Mouse (Mus musculus) hindbrain, embryonic 11.5 days (tissue): ENCODE results near the gene Isoc2a. TPM values are rescaled to one million over a fixed set of nuclear protein-coding genes. Genes with fewer than 3 reads are reported as not detected.

Source experiments
- ATAC-seq: fragments of 200-750 bp; cut with Nextera tagmentation; 2 replicates; pipeline ENCODE4 v1.8.0; 2017; ENCODE audit warnings: mild to moderate bottlenecking, moderate TSS enrichment, moderate library complexity; ENCODE audit not compliant: low FRiP score
- DNase-seq: peaks from one replicate; pipeline ENCODE4 v3.0.0-alpha.2; 2015; ENCODE audit warnings: low spot score
- H3K27ac ChIP-seq: fragments of 300-500 bp; sonication (generic); 2 replicates; pipeline ENCODE4 v1.5.1; 2014; ENCODE audit warnings: mild to moderate bottlenecking, low read depth, low read length
- H3K27me3 ChIP-seq: fragments of 300-500 bp; sonication (generic); 2 replicates; pipeline ENCODE4 v1.6.1; 2014; ENCODE audit warnings: mild to moderate bottlenecking, low read length, moderate library complexity, mixed read lengths; ENCODE audit not compliant: control insufficient read depth, insufficient read depth
- H3K36me3 ChIP-seq: fragments of 300-500 bp; sonication (generic); 2 replicates; pipeline ENCODE4 v1.6.1; 2014; ENCODE audit warnings: mild to moderate bottlenecking, low read length, moderate library complexity, mixed read lengths; ENCODE audit not compliant: control insufficient read depth, insufficient read depth
- H3K4me1 ChIP-seq: fragments of 300-500 bp; sonication (generic); replicated peaks from 2 replicates; pipeline ENCODE4 v1.6.1; 2014; ENCODE audit warnings: low read length, mixed read lengths; ENCODE audit not compliant: control insufficient read depth, insufficient read depth
- H3K4me2 ChIP-seq: fragments of 300-500 bp; sonication (generic); replicated peaks from 2 replicates; pipeline ENCODE4 v1.6.1; 2014; ENCODE audit warnings: mild to moderate bottlenecking, low read depth, low read length
- H3K4me3 ChIP-seq: fragments of 300-500 bp; sonication (generic); 2 replicates; pipeline ENCODE4 v1.5.1; 2014; ENCODE audit warnings: low read depth, low read length
- H3K9ac ChIP-seq: fragments of 300-500 bp; sonication (generic); 2 replicates; pipeline ENCODE4 v1.6.1; 2014; ENCODE audit warnings: low read depth, low read length
- H3K9me3 ChIP-seq: fragments of 300-500 bp; sonication (generic); 2 replicates; pipeline ENCODE4 v1.6.1; 2016; ENCODE audit warnings: low read length; ENCODE audit not compliant: control insufficient read depth
- WGBS: fragments of 180-500 bp; shearing (Covaris S2); extraction: QIAGEN DNeasy Blood & Tissue Kit; methylation state at CpG from one replicate; pipeline ENCODE4 v1.1.7; 2014; 5-methylcytosine and 5-hydroxymethylcytosine counted together
- polyA plus RNA-seq: library from polyadenylated mRNA; unstranded; fragments of >200 nt; fragmentation: Nextera tagmentation; extraction: Ambion mirVana; gene quantifications from 2 replicates; pipeline ENCODE4 v1.2.1, GENCODE M21; 2014

Gene Isoc2a
- polyA plus RNA-seq, 1 experiment from 2014 or later, result 1.1 TPM

DNA sequence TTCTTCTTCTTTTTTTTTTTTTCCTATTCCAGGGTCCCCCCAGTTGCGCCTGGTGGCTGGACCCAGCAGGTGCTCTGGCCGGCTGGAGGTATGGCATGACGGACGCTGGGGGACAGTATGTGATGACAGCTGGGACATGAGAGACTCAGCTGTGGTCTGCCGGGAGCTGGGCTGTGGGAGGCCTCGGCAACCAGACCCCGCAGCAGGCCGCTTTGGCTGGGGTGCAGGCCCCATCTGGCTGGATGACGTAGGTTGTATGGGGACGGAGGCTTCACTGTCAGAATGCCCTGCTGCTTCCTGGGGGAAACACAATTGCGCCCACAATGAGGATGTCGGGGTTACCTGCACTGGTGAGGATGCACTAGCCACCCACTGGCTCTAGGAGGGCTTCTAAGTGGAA, 56.1 kb downstream of the Isoc2a start:
- Histone ChIP-seq H3K9ac (no peak overlapping the region), H3K36me3 (no peaks in the 10 kb centered on the region), H3K27ac (no peak overlapping the region), H3K4me3 (no peak overlapping the region), H3K9me3 (0 out of 2 replicates have a peak, but pooled peaks cover 2% of the 10 kb centered on the region), H3K4me2 (no peak overlapping the region), H3K4me1 (no peaks in the 10 kb centered on the region), H3K27me3 (no peaks in the 10 kb centered on the region)
- 64% methylated on average over 12 of the region's 12 CpGs for WGBS
- DNase-seq (no peak), ATAC-seq (no peak)

GRCm38 (mm10) chr7:4934160-4934914, 57.4 kb downstream of the Isoc2a start:
- H3K4me2 ChIP-seq, result no peak overlapping the region
- ATAC-seq, result no peak
- no peak overlapping the region for H3K27ac ChIP-seq
- H3K4me1 ChIP-seq, result no peaks in the 10 kb centered on the region
- 85% methylated on average over 4 of the region's 4 CpGs for whole genome bisulfite sequencing
- H3K9ac ChIP-seq, result no peak overlapping the region
- 0 out of 2 replicates have a peak, but pooled peaks cover 2% of the 10 kb centered on the region for H3K9me3 ChIP-seq
- DNase-seq, result no peak
- no peaks in the 10 kb centered on the region for H3K27me3 ChIP-seq
- no peak overlapping the region for H3K4me3 ChIP-seq
- H3K36me3 ChIP-seq, result no peaks in the 10 kb centered on the region

GRCm38 (mm10) chr7:4936832-4937231, 59.9 kb downstream of the Isoc2a start:
- Histone ChIP-seq H3K4me3 (no peak overlapping the region), H3K4me2 (no peak overlapping the region), H3K4me1 (no peaks in the 10 kb centered on the region), H3K9me3 (0 out of 2 replicates have a peak, but pooled peaks cover 2% of the 10 kb centered on the region), H3K27me3 (no peaks in the 10 kb centered on the region), H3K9ac (no peak overlapping the region), H3K36me3 (no peaks in the 10 kb centered on the region), H3K27ac (no peak overlapping the region)
- DNase-seq (no peak), ATAC-seq (no peak)
- WGBS, result 76% methylated on average over 10 of the region's 10 CpGs

DNA sequence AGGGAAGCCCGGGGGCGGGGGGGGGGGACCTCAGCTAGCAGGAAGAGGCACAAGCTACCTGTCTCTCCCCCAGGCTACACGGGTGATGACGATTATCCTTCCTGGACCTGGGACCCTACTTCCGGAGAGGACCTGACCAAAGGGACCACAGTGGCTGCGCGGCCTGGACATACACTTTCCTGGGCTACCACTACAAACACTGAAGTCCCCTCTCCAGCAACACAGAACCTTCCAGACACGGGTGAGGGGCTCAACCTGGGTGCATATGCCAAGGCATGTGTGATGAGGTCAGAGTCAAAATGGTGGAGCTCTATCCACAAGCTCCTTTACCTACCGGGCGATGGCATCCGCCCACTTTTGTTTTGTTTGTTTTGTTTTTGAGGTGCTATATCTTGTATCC, 60.4 kb downstream of the Isoc2a start:
- Histone ChIP-seq H3K9ac (no peak overlapping the region), H3K9me3 (0 out of 2 replicates have a peak, but pooled peaks cover 2% of the 10 kb centered on the region), H3K27me3 (no peaks in the 10 kb centered on the region), H3K27ac (no peak overlapping the region), H3K4me2 (no peak overlapping the region), H3K4me3 (no peak overlapping the region), H3K4me1 (no peaks in the 10 kb centered on the region), H3K36me3 (no peaks in the 10 kb centered on the region)
- no peak for ATAC-seq
- WGBS, result 78% methylated on average over 11 of the region's 11 CpGs
- DNase-seq, result no peak

- H3K36me3 ChIP-seq, result no peaks in the 10 kb centered on the region
- H3K9me3 ChIP-seq, result 0 out of 2 replicates have a peak, but pooled peaks cover 2% of the 10 kb centered on the region
- peak; percentile 80 for DNase-seq
- no peaks in the 10 kb centered on the region for H3K27me3 ChIP-seq
- 36% methylated on average over 2 of the region's 2 CpGs for WGBS
- no peak overlapping the region for H3K4me2 ChIP-seq
- ATAC-seq, result no peak; the same call in 1 of the 2 replicates
- no peak overlapping the region for H3K27ac ChIP-seq
- H3K4me1 ChIP-seq, result no peaks in the 10 kb centered on the region
- no peak overlapping the region for H3K9ac ChIP-seq
- H3K4me3 ChIP-seq, result no peak overlapping the region
Measured at GRCm38 (mm10) chr7:4938456-4938855, 61.5 kb downstream of the Isoc2a start.

- Histone ChIP-seq H3K4me1 (no peaks in the 10 kb centered on the region), H3K9ac (no peak overlapping the region), H3K4me3 (no peak overlapping the region), H3K4me2 (no peak overlapping the region), H3K27ac (no peak overlapping the region), H3K36me3 (no peaks in the 10 kb centered on the region), H3K27me3 (no peaks in the 10 kb centered on the region), H3K9me3 (no peaks in the 10 kb centered on the region)
- no peak for ATAC-seq
- WGBS, result 23% methylated on average over 9 of the region's 9 CpGs
- DNase-seq, result peak; percentile 90
Measured at GRCm38 (mm10) chr7:4940068-4940479, 63.1 kb downstream of the Isoc2a start.

- Histone ChIP-seq H3K27me3 (no peaks in the 10 kb centered on the region), H3K4me2 (no peak overlapping the region), H3K36me3 (no peaks in the 10 kb centered on the region), H3K4me3 (no peak overlapping the region), H3K4me1 (no peaks in the 10 kb centered on the region), H3K9me3 (no peaks in the 10 kb centered on the region), H3K27ac (no peak overlapping the region), H3K9ac (no peak overlapping the region)
- ATAC-seq (no peak), DNase-seq (no peak)
- WGBS, result 59% methylated on average over 5 of the region's 5 CpGs
Measured at GRCm38 (mm10) chr7:4942673-4943072, 65.7 kb downstream of the Isoc2a start.

DNA sequence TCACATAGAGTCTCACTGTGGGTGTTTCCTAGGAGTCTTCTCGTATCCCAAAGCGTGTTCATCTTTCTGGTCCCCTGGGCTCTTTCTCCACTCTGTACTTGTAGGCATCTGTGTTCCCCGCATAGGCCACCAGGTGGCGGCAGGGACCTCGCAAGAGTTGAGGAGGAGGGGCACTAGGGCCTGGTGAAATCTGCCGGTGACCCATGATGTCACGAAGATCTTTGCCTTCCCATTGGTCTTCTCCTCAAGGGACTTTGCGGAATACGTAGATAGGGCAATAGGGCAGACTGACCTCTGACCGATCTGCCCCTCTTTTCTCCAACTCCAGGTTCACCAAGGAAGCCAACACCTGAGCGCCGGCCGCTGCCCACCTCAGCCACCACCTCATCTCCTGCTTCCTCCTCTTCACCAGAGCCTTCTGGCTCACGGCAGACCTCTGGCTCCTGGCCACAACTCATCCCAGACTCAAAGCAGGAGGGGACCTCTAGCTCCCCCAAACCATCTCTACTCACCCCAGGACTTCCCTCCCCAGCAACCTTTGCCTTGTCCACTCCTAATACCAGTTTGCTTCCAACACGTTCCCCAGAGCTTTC, 66.4 kb downstream of the Isoc2a start:
- no peak overlapping the region for H3K9ac ChIP-seq
- no peaks in the 10 kb centered on the region for H3K9me3 ChIP-seq
- peak; percentile 80 for ATAC-seq
- no peaks in the 10 kb centered on the region for H3K36me3 ChIP-seq
- H3K4me1 ChIP-seq, result no peaks in the 10 kb centered on the region
- DNase-seq, result peak; percentile 92
- peak overlapping the region; percentile 33 for H3K4me2 ChIP-seq
- no peaks in the 10 kb centered on the region for H3K27me3 ChIP-seq
- H3K4me3 ChIP-seq, result peak overlapping the region; percentile 20; the same call in 1 of the 2 replicates
- WGBS, result 18% methylated on average over 15 of the region's 15 CpGs
- no peak overlapping the region for H3K27ac ChIP-seq
